Mouse (Mus musculus): ENCODE measurements at regions not wholly inside any gene's neighbourhood (a gene's known extent, or its start where the extent isn't known, plus 50 kb on each side); places are given as distances from the start of the nearest gene placed in this dataset.

GRCm38 (mm10) chr4:95148665-95149064 is 96.6 kb upstream of the Jun start:
- ATAC-seq (ENCODE audit: low FRiP score) = no peak
- Histone ChIP-seq H3K4me3 (ENCODE audit: low read depth, low read length) (no peak overlapping the region), H3K9me3 (ENCODE audit: control insufficient read depth, low read length) (no peaks in the 10 kb centered on the region), H3K36me3 (ENCODE audit: control insufficient read depth, insufficient read depth, low read length) (no peaks in the 10 kb centered on the region), H3K9ac (ENCODE audit: low read depth, low read length) (no peak overlapping the region), H3K4me1 (replicated peaks; ENCODE audit: control insufficient read depth, insufficient read depth, low read length) (no peaks in the 10 kb centered on the region), H3K27ac (ENCODE audit: low read depth, low read length) (no peak overlapping the region), H3K4me2 (replicated peaks; ENCODE audit: low read depth, low read length) (no peak overlapping the region), H3K27me3 (ENCODE audit: control insufficient read depth, insufficient read depth, low read length) (no peaks in the 10 kb centered on the region)
- 67% methylated on average over 1 of the region's 1 CpGs for WGBS
- no peak for DNase-seq (ENCODE audit: low spot score)

DNA sequence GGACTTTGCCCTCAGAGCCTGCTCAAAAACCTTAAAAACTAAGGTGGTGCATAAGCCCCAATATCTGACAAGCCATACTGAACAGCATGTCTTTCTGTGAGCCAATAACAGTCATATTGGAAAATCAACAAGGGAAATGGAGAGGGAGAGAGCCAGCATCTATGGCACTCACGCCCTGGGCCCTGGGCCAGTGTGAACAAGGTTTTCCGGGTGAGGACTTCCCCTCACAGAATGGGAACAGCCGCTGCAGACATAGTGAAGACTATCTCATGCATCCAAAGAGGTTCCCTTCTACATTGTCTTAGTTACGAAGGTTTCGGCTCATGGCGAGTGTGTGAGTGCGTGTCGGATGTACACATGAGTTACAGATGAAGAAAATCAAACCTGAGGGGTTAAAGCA is 99.7 kb upstream of the Jun start:
- no peaks in the 10 kb centered on the region for H3K4me1 ChIP-seq (replicated peaks; ENCODE audit: control insufficient read depth, insufficient read depth, low read length)
- no peak overlapping the region for H3K27ac ChIP-seq (ENCODE audit: low read depth, low read length)
- H3K27me3 ChIP-seq (ENCODE audit: control insufficient read depth, insufficient read depth, low read length) = no peaks in the 10 kb centered on the region
- WGBS = 95% methylated on average over 8 of the region's 8 CpGs
- no peak overlapping the region for H3K4me3 ChIP-seq (ENCODE audit: low read depth, low read length)
- H3K9me3 ChIP-seq (ENCODE audit: control insufficient read depth, low read length) = no peaks in the 10 kb centered on the region
- DNase-seq (ENCODE audit: low spot score) (no peak), ATAC-seq (ENCODE audit: low FRiP score) (no peak)
- no peak overlapping the region for H3K4me2 ChIP-seq (replicated peaks; ENCODE audit: low read depth, low read length)
- H3K36me3 ChIP-seq (ENCODE audit: control insufficient read depth, insufficient read depth, low read length) = no peaks in the 10 kb centered on the region
- no peak overlapping the region for H3K9ac ChIP-seq (ENCODE audit: low read depth, low read length)

DNA sequence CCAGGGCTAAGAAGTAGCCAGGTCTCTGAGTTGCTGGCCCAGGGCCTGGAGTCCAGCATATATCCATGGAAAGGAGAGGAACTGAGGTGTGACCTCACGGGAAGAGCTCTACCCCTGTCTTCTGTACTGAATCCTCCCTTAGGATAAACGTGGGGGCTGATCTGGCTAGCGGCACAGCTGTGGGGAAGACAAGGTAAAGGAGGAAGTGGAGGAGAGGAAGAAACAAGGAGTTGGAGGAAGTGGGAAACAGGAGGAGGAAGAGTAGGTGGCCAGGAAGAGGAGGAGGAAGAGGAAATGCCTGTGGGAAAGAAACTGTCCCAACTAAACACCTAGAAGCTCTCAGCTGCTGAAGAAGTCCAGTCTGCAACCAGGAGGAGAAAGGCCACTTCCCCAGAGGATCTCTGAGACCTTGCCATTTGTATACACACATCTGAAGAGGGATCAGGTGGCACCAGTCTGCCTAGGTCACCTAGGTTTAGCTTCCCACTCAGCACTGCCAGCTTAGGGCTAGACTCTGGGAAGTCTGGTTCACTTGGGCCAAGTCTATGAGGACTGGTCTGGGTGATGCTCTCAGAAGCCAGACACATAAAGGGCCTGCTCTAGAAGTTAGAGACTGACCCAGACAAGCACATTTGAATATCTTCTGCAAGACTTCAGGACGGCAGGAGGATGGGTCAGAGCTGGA is 100.6 kb upstream of the Jun start:
- Histone ChIP-seq H3K9ac (ENCODE audit: low read depth, low read length) (no peak overlapping the region), H3K27me3 (ENCODE audit: control insufficient read depth, insufficient read depth, low read length) (no peaks in the 10 kb centered on the region), H3K9me3 (ENCODE audit: control insufficient read depth, low read length) (no peaks in the 10 kb centered on the region), H3K4me3 (ENCODE audit: low read depth, low read length) (no peak overlapping the region), H3K4me2 (replicated peaks; ENCODE audit: low read depth, low read length) (no peak overlapping the region), H3K36me3 (ENCODE audit: control insufficient read depth, insufficient read depth, low read length) (no peaks in the 10 kb centered on the region), H3K27ac (ENCODE audit: low read depth, low read length) (no peak overlapping the region), H3K4me1 (replicated peaks; ENCODE audit: control insufficient read depth, insufficient read depth, low read length) (no peaks in the 10 kb centered on the region)
- WGBS = 77% methylated on average over 4 of the region's 4 CpGs
- DNase-seq (ENCODE audit: low spot score) = no peak
- no peak for ATAC-seq (ENCODE audit: low FRiP score)

- no peak overlapping the region for H3K4me2 ChIP-seq (replicated peaks; ENCODE audit: low read depth, low read length)
- ATAC-seq (ENCODE audit: low FRiP score) (no peak), DNase-seq (ENCODE audit: low spot score) (no peak)
- H3K36me3 ChIP-seq (ENCODE audit: control insufficient read depth, insufficient read depth, low read length) = no peaks in the 10 kb centered on the region
- no peak overlapping the region for H3K4me3 ChIP-seq (ENCODE audit: low read depth, low read length)
- WGBS = 27% methylated on average over 6 of the region's 6 CpGs
- no peak overlapping the region for H3K9ac ChIP-seq (ENCODE audit: low read depth, low read length)
- H3K9me3 ChIP-seq (ENCODE audit: control insufficient read depth, low read length) = no peaks in the 10 kb centered on the region
- H3K27ac ChIP-seq (ENCODE audit: low read depth, low read length) = 0 out of 2 replicates have a peak overlapping the region, but pooled peaks have one; percentile 17
- no peaks in the 10 kb centered on the region for H3K27me3 ChIP-seq (ENCODE audit: control insufficient read depth, insufficient read depth, low read length)
- H3K4me1 ChIP-seq (replicated peaks; ENCODE audit: control insufficient read depth, insufficient read depth, low read length) = no peaks in the 10 kb centered on the region
Measured at GRCm38 (mm10) chr4:95153737-95154287, 101.8 kb upstream of the Jun start.

GRCm38 (mm10) chr4:95154377-95154776 is 102.4 kb upstream of the Jun start:
- Histone ChIP-seq H3K27ac (ENCODE audit: low read depth, low read length) (no peak overlapping the region), H3K4me3 (ENCODE audit: low read depth, low read length) (no peak overlapping the region), H3K9ac (ENCODE audit: low read depth, low read length) (no peak overlapping the region), H3K27me3 (ENCODE audit: control insufficient read depth, insufficient read depth, low read length) (no peaks in the 10 kb centered on the region), H3K4me2 (replicated peaks; ENCODE audit: low read depth, low read length) (no peak overlapping the region), H3K9me3 (ENCODE audit: control insufficient read depth, low read length) (no peaks in the 10 kb centered on the region), H3K4me1 (replicated peaks; ENCODE audit: control insufficient read depth, insufficient read depth, low read length) (no peaks in the 10 kb centered on the region), H3K36me3 (ENCODE audit: control insufficient read depth, insufficient read depth, low read length) (no peaks in the 10 kb centered on the region)
- ATAC-seq (ENCODE audit: low FRiP score) (no peak), DNase-seq (ENCODE audit: low spot score) (no peak)
- 65% methylated on average over 14 of the region's 14 CpGs for WGBS

GRCm38 (mm10) chr4:95155178-95155577 is 103.2 kb upstream of the Jun start:
- Histone ChIP-seq H3K9ac (ENCODE audit: low read depth, low read length) (no peak overlapping the region), H3K27me3 (ENCODE audit: control insufficient read depth, insufficient read depth, low read length) (no peaks in the 10 kb centered on the region), H3K4me1 (replicated peaks; ENCODE audit: control insufficient read depth, insufficient read depth, low read length) (no peaks in the 10 kb centered on the region), H3K36me3 (ENCODE audit: control insufficient read depth, insufficient read depth, low read length) (no peaks in the 10 kb centered on the region), H3K4me2 (replicated peaks; ENCODE audit: low read depth, low read length) (no peak overlapping the region), H3K4me3 (ENCODE audit: low read depth, low read length) (no peak overlapping the region), H3K9me3 (ENCODE audit: control insufficient read depth, low read length) (no peaks in the 10 kb centered on the region), H3K27ac (ENCODE audit: low read depth, low read length) (no peak overlapping the region)
- DNase-seq (ENCODE audit: low spot score) (no peak), ATAC-seq (ENCODE audit: low FRiP score) (no peak)
- 85% methylated on average over 2 of the region's 2 CpGs for WGBS

- no peaks in the 10 kb centered on the region for H3K9me3 ChIP-seq (ENCODE audit: control insufficient read depth, low read length)
- H3K4me2 ChIP-seq (replicated peaks; ENCODE audit: low read depth, low read length) = no peak overlapping the region
- WGBS = 88% methylated on average over 5 of the region's 5 CpGs
- H3K4me1 ChIP-seq (replicated peaks; ENCODE audit: control insufficient read depth, insufficient read depth, low read length) = no peaks in the 10 kb centered on the region; the same call in 1 of the 2 replicates
- no peaks in the 10 kb centered on the region for H3K36me3 ChIP-seq (ENCODE audit: control insufficient read depth, insufficient read depth, low read length)
- DNase-seq (ENCODE audit: low spot score) (no peak), ATAC-seq (ENCODE audit: low FRiP score) (no peak)
- H3K27ac ChIP-seq (ENCODE audit: low read depth, low read length) = no peak overlapping the region
- no peak overlapping the region for H3K4me3 ChIP-seq (ENCODE audit: low read depth, low read length)
- H3K27me3 ChIP-seq (ENCODE audit: control insufficient read depth, insufficient read depth, low read length) = no peaks in the 10 kb centered on the region
- no peak overlapping the region for H3K9ac ChIP-seq (ENCODE audit: low read depth, low read length)
Measured at GRCm38 (mm10) chr4:95155796-95156195, 103.8 kb upstream of the Jun start.

- Histone ChIP-seq H3K4me1 (replicated peaks; ENCODE audit: control insufficient read depth, insufficient read depth, low read length) (no peaks in the 10 kb centered on the region; the same call in 1 of the 2 replicates), H3K27me3 (ENCODE audit: control insufficient read depth, insufficient read depth, low read length) (no peaks in the 10 kb centered on the region), H3K27ac (ENCODE audit: low read depth, low read length) (no peak overlapping the region), H3K36me3 (ENCODE audit: control insufficient read depth, insufficient read depth, low read length) (no peaks in the 10 kb centered on the region), H3K9ac (ENCODE audit: low read depth, low read length) (no peak overlapping the region), H3K9me3 (ENCODE audit: control insufficient read depth, low read length) (no peaks in the 10 kb centered on the region), H3K4me2 (replicated peaks; ENCODE audit: low read depth, low read length) (no peak overlapping the region), H3K4me3 (ENCODE audit: low read depth, low read length) (no peak overlapping the region)
- DNase-seq (ENCODE audit: low spot score) (no peak), ATAC-seq (ENCODE audit: low FRiP score) (no peak)
- WGBS = 52% methylated on average over 5 of the region's 5 CpGs
Measured at GRCm38 (mm10) chr4:95156451-95157271, 104.6 kb upstream of the Jun start.
